Mouse (Mus musculus): Measurements from ENCODE around the gene Adamts12.

The Adamts12 gene

DNA sequence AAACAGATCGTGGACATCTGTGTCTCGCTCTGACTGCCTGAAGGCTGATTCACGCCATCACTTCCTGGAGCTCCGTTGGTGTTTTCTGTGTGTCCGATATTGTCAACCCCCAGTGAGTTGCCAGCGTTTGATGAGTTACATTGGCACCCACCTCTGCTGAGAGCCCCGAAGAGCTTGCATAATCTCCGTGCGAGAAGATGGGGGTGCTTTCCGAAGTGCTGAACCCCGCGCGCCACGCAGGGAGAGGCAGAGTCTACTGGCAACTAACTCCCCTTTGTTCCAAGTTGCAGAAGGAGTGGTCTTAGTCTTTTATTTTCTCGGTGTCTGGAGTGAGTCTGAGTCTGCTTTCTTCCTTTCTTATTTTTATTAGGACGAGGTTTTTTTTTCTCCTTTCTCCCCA lies 26.9 kb upstream of the Adamts12 start, which contains the start of gene Rxfp3:
Gene Rxfp3 (minus strand): TSS at position 281 of the 400 bp plus-strand sequence.
- no peak for TF ChIP-seq POU5F1 (IDR thresholded peaks at IDR 0.05; ENCODE audit: borderline replicate concordance, low read length)
- TF ChIP-seq NANOG (IDR thresholded peaks at IDR 0.05; ENCODE audit: borderline replicate concordance, low read length), result no peak
- TF ChIP-seq CTCF (conservative IDR thresholded peaks at IDR 0.05; ENCODE audit: low read length), result no peak
- Histone ChIP-seq H3K4me3 (replicated peaks; ENCODE audit: low read length) (peak within 1 kb of the TSS; percentile 71), H3K36me3 (ENCODE audit: insufficient read depth, low read length) (no peaks in the 10 kb centered on the region), H3K27me3 (ENCODE audit: insufficient read depth, low read length) (peaks cover 67% of the 10 kb centered on the region), H3K9me3 (ENCODE audit: low read length) (no peaks in the 10 kb centered on the region), H3K4me1 (replicated peaks; ENCODE audit: low read depth, low read length) (peaks cover 33% of the 10 kb centered on the region)

DNA sequence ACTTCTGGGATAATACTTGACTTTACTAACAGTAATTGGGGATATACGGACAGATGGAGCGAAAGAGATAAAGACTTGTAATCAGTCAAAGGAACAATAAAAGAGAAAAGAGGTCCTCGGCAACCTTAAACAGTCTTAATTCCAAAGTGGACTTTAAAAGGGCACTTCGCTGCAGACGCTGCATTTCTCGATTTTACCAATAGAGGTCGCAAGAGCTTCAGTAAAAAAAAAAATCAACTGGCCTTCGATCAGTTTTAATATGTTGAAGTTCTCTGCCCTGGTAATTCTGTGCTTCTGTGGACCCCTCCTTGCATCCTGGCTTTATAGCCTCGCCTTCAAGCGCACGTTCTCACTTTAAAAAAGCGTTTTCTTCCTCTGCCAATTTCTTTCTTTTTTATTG lies 26.1 kb upstream of the Adamts12 start:
- H3K4me3 ChIP-seq (replicated peaks; ENCODE audit: low read length), result no peak overlapping the region
- no peaks in the 10 kb centered on the region for H3K36me3 ChIP-seq (ENCODE audit: insufficient read depth, low read length)
- H3K27me3 ChIP-seq (ENCODE audit: insufficient read depth, low read length), result peaks cover 61% of the 10 kb centered on the region
- no peaks in the 10 kb centered on the region for H3K9me3 ChIP-seq (ENCODE audit: low read length)
- no peak for TF ChIP-seq NANOG (IDR thresholded peaks at IDR 0.05; ENCODE audit: borderline replicate concordance, low read length)
- peak; percentile 99 for TF ChIP-seq CTCF (conservative IDR thresholded peaks at IDR 0.05; ENCODE audit: low read length)
- peaks cover 33% of the 10 kb centered on the region for H3K4me1 ChIP-seq (replicated peaks; ENCODE audit: low read depth, low read length)

DNA sequence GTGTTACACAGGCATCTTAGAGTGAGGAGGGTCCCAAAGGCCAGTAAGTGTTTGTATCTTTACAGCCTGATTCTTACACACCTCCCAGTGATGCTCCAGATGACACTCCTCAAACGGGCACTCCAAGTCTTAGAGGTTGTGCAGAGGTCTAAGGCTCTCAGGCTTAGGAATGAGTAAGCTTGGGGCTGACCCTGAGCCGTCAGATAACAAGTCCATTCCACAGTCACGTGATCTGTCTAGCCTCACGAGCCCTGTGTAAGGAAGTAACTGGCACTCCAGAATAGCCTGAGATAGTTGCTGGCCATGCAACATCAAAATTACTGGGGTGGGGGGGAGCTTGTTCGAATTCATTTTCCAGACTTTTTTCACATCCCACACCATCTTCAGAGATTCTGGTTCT lies 24.5 kb upstream of the Adamts12 start:
- Histone ChIP-seq H3K4me1 (replicated peaks; ENCODE audit: low read depth, low read length) (peaks cover 33% of the 10 kb centered on the region), H3K36me3 (ENCODE audit: insufficient read depth, low read length) (no peaks in the 10 kb centered on the region), H3K4me3 (replicated peaks; ENCODE audit: low read length) (no peak overlapping the region), H3K9me3 (ENCODE audit: low read length) (peaks cover 9% of the 10 kb centered on the region), H3K27me3 (ENCODE audit: insufficient read depth, low read length) (peaks cover 46% of the 10 kb centered on the region)
- TF ChIP-seq POU5F1 (IDR thresholded peaks at IDR 0.05; ENCODE audit: borderline replicate concordance, low read length), result no peak

DNA sequence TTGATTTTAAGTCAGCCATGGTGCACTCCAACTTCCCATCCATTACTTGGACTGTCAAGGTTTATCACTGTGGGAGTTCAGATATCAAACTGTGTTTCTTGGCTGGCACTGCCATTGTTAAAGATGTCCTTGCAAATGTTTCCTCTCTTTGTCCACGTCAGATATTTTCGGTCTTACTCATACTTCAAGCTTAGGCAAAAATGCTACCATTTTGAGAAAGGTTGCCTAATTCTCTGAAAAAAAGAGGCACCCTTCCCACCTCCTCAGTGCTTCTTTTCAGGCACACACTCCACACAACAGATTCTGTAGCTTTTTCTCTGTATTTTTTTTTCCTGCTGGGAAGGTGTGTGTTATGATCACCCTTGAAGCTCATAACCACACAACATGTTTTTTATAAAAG lies 23.4 kb upstream of the Adamts12 start:
- TF ChIP-seq CTCF (conservative IDR thresholded peaks at IDR 0.05; ENCODE audit: low read length) (no peak), POU5F1 (IDR thresholded peaks at IDR 0.05; ENCODE audit: borderline replicate concordance, low read length) (no peak), NANOG (IDR thresholded peaks at IDR 0.05; ENCODE audit: borderline replicate concordance, low read length) (no peak)

DNA sequence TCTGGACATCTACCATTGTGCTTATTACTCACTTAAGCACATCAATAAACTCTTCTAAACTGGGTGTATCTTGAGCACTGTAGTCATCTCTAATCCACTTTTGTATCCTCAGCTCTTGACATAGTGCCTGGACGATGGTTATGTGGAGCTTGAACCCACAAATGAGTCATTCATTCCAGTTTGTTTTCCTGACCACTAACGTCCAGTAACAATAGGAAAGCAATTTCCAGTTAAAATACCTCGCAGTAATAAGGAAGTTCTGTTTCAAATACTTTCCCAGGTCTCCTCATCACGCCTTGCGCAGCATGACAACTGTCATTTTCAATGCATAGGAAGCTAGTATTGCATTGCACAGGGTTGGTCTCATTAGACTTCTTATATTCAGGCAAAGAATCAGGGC lies 21.8 kb upstream of the Adamts12 start:
- Histone ChIP-seq H3K4me3 (replicated peaks; ENCODE audit: low read length) (no peak overlapping the region), H3K36me3 (ENCODE audit: insufficient read depth, low read length) (no peaks in the 10 kb centered on the region), H3K9me3 (ENCODE audit: low read length) (peaks cover 9% of the 10 kb centered on the region), H3K27me3 (ENCODE audit: insufficient read depth, low read length) (peaks cover 18% of the 10 kb centered on the region), H3K4me1 (replicated peaks; ENCODE audit: low read depth, low read length) (peaks cover 6% of the 10 kb centered on the region)
- TF ChIP-seq CTCF (conservative IDR thresholded peaks at IDR 0.05; ENCODE audit: low read length) (no peak), NANOG (IDR thresholded peaks at IDR 0.05; ENCODE audit: borderline replicate concordance, low read length) (no peak), POU5F1 (IDR thresholded peaks at IDR 0.05; ENCODE audit: borderline replicate concordance, low read length) (no peak)

More for the DNA sequence above, 23.4 kb upstream of the Adamts12 start:
- H3K4me3 ChIP-seq (replicated peaks; ENCODE audit: low read length), result no peak overlapping the region
- H3K9me3 ChIP-seq (ENCODE audit: low read length), result peaks cover 9% of the 10 kb centered on the region
- H3K36me3 ChIP-seq (ENCODE audit: insufficient read depth, low read length), result no peaks in the 10 kb centered on the region
- H3K4me1 ChIP-seq (replicated peaks; ENCODE audit: low read depth, low read length), result peaks cover 21% of the 10 kb centered on the region
- peaks cover 34% of the 10 kb centered on the region for H3K27me3 ChIP-seq (ENCODE audit: insufficient read depth, low read length)

DNA sequence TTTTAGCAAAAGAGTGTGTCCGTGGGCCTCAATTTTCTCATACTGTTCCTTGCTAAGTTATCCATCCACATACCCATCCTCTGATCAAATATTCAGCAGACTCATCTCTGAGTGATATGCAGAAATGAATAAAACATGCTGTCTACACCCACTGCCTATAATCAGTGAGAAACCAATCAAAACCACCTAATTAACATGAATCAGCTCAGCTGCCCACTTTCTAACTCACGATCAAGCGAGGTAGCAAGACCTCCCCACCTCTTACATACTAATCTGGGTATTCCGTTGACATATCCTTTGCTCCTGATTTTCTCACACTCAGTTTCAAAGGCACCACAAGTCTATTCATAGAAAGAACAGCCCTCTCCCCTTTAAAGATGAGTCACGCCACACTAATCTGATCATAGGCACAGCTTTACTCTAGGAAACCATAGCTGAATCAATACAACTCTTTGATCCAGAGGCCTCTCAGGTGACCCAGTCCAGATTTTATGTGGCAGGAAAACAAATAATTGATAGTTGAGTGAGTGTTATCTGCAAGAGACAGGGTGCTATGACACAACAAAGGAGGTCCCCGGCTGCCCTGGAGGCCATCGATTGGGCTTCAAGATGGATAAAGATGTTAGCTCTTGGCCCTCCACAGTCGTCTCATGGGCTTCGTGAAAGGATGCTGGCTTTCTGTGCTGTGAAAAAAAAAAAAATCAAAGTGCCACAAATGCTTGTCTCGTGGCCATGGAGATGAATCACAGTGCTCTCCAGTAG lies 10.7 kb upstream of the Adamts12 start:
- Histone ChIP-seq H3K4me1 (replicated peaks; ENCODE audit: low read depth, low read length) (no peaks in the 10 kb centered on the region), H3K4me3 (replicated peaks; ENCODE audit: low read length) (no peak overlapping the region), H3K36me3 (ENCODE audit: insufficient read depth, low read length) (no peaks in the 10 kb centered on the region), H3K9me3 (ENCODE audit: low read length) (peaks cover 29% of the 10 kb centered on the region), H3K27me3 (ENCODE audit: insufficient read depth, low read length) (no peaks in the 10 kb centered on the region)
- TF ChIP-seq CTCF (conservative IDR thresholded peaks at IDR 0.05; ENCODE audit: low read length) (no peak), POU5F1 (IDR thresholded peaks at IDR 0.05; ENCODE audit: borderline replicate concordance, low read length) (no peak), NANOG (IDR thresholded peaks at IDR 0.05; ENCODE audit: borderline replicate concordance, low read length) (no peak)

DNA sequence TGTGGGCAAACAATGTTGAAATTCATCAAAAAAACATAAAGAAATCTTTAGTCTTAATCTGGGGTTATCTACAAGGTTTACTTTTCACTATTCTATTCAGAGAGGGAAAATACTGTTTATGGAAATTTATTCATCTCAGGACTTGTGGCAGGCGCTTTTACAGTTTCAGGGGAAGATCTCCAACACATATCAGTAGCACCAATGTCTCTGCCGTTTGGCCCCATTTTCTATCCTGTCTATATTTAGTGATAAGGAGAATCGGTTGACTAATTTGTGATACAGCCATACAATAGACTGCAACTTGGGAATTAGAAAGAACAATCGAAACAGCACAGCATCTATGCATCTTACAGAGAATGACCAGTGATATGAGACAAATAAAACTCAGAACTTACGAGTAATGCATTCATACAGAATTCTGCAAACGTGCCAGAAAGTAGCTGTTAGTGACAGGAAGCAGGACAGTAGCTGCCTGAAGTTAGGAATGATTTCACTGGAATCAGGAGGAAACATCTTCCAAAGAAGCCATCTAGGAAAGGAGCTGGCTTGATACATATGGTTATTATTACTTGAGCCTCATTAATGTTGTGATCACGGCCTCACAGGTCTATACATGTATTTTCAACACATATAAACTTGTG lies 10.0 kb upstream of the Adamts12 start:
- no peaks in the 10 kb centered on the region for H3K4me1 ChIP-seq (replicated peaks; ENCODE audit: low read depth, low read length)
- TF ChIP-seq CTCF (conservative IDR thresholded peaks at IDR 0.05; ENCODE audit: low read length) (no peak), NANOG (IDR thresholded peaks at IDR 0.05; ENCODE audit: borderline replicate concordance, low read length) (no peak), POU5F1 (IDR thresholded peaks at IDR 0.05; ENCODE audit: borderline replicate concordance, low read length) (no peak)
- no peaks in the 10 kb centered on the region for H3K27me3 ChIP-seq (ENCODE audit: insufficient read depth, low read length)
- no peak overlapping the region for H3K4me3 ChIP-seq (replicated peaks; ENCODE audit: low read length)
- peaks cover 29% of the 10 kb centered on the region for H3K9me3 ChIP-seq (ENCODE audit: low read length)
- H3K36me3 ChIP-seq (ENCODE audit: insufficient read depth, low read length), result no peaks in the 10 kb centered on the region

DNA sequence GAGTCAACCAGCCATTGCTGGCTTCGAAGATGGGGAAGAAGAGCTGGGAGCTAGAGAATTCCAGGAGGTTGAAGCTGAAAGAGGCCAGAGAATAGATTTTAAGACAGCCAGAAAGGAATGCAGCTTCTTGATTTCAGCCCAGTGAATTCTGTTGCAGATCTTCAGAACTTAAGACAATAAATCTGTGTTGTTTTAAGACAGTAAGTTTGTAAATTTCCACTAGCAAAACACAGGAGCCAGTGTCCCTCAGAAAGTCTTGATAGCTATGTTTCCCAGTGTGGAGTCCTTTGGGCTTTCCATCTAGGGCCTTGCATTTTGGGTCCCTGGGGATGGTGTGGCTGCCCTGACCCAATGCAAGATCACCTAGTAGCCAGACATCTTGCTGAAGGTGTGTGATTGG lies 1.7 kb upstream of the Adamts12 start:
- no peaks in the 10 kb centered on the region for H3K36me3 ChIP-seq (ENCODE audit: insufficient read depth, low read length)
- H3K4me1 ChIP-seq (replicated peaks; ENCODE audit: low read depth, low read length), result peaks cover 15% of the 10 kb centered on the region
- no peaks in the 10 kb centered on the region for H3K9me3 ChIP-seq (ENCODE audit: low read length)
- H3K27me3 ChIP-seq (ENCODE audit: insufficient read depth, low read length), result no peaks in the 10 kb centered on the region; the same call in 1 of the 2 replicates
- no peak for TF ChIP-seq CTCF (conservative IDR thresholded peaks at IDR 0.05; ENCODE audit: low read length)
- no peak for TF ChIP-seq NANOG (IDR thresholded peaks at IDR 0.05; ENCODE audit: borderline replicate concordance, low read length)
- TF ChIP-seq POU5F1 (IDR thresholded peaks at IDR 0.05; ENCODE audit: borderline replicate concordance, low read length), result no peak
- no peak overlapping the region for H3K4me3 ChIP-seq (replicated peaks; ENCODE audit: low read length)

All from E14TG2a.4 (cell line).